Mouse (Mus musculus) intestine, embryonic 16.5 days (tissue): ENCODE results near the gene Slc34a2. TPM values are rescaled to one million over a fixed set of nuclear protein-coding genes. Genes with fewer than 3 reads are reported as not detected.
A peak's percentile ranks its signal among the peaks of the same experiment; 100 is the strongest.

ENCODE experiments used
- ATAC-seq: fragments of 200-750 bp; cut with Nextera tagmentation; 2 replicates; pipeline ENCODE4 v1.8.0; 2017; ENCODE audit warnings: moderate TSS enrichment, moderate library complexity
- H3K27ac ChIP-seq: fragments of 300-500 bp; sonication (generic); 2 replicates; pipeline ENCODE4 v1.5.1; 2014; ENCODE audit warnings: mild to moderate bottlenecking, low read length
- H3K27me3 ChIP-seq: fragments of 300-500 bp; sonication (generic); replicated peaks from 2 replicates; pipeline ENCODE4 v1.6.1; 2014; ENCODE audit warnings: low read length, control low read depth, mixed read lengths; ENCODE audit not compliant: control insufficient read depth, insufficient read depth
- H3K36me3 ChIP-seq: fragments of 300-500 bp; sonication (generic); 2 replicates; pipeline ENCODE4 v1.6.1; 2014; ENCODE audit warnings: low read length, control low read depth; ENCODE audit not compliant: control insufficient read depth, insufficient read depth
- H3K4me1 ChIP-seq: fragments of 300-500 bp; sonication (generic); 2 replicates; pipeline ENCODE4 v1.6.1; 2014; ENCODE audit warnings: low read length, control low read depth, mixed read lengths; ENCODE audit not compliant: control insufficient read depth, insufficient read depth
- H3K4me2 ChIP-seq: fragments of 300-500 bp; sonication (generic); 2 replicates; pipeline ENCODE4 v1.6.1; 2014; ENCODE audit warnings: low read depth, low read length, control low read depth
- H3K4me3 ChIP-seq: fragments of 300-500 bp; sonication (generic); 2 replicates; pipeline ENCODE4 v1.5.1; 2014; ENCODE audit warnings: mild to moderate bottlenecking, low read length
- H3K9ac ChIP-seq: fragments of 300-500 bp; sonication (generic); 2 replicates; pipeline ENCODE4 v1.6.1; 2014; ENCODE audit warnings: low read depth, low read length
- H3K9me3 ChIP-seq: fragments of 300-500 bp; sonication (generic); 2 replicates; pipeline ENCODE4 v1.6.1; 2016; ENCODE audit warnings: low read length, control low read depth; ENCODE audit not compliant: control insufficient read depth
- WGBS: fragments of 180-500 bp; shearing (Covaris S2); extraction: QIAGEN DNeasy Blood & Tissue Kit; methylation state at CpG from one replicate; pipeline ENCODE4 v1.1.7; 2014; 5-methylcytosine and 5-hydroxymethylcytosine counted together
- polyA plus RNA-seq: library from polyadenylated mRNA; unstranded; fragments of >200 nt; fragmentation: Nextera tagmentation; extraction: Ambion mirVana; gene quantifications from 2 replicates; pipeline ENCODE4 v1.2.1, GENCODE M21; 2015

Gene Slc34a2
- polyA plus RNA-seq, 1 experiment from 2014 or later = 29.5 TPM

DNA sequence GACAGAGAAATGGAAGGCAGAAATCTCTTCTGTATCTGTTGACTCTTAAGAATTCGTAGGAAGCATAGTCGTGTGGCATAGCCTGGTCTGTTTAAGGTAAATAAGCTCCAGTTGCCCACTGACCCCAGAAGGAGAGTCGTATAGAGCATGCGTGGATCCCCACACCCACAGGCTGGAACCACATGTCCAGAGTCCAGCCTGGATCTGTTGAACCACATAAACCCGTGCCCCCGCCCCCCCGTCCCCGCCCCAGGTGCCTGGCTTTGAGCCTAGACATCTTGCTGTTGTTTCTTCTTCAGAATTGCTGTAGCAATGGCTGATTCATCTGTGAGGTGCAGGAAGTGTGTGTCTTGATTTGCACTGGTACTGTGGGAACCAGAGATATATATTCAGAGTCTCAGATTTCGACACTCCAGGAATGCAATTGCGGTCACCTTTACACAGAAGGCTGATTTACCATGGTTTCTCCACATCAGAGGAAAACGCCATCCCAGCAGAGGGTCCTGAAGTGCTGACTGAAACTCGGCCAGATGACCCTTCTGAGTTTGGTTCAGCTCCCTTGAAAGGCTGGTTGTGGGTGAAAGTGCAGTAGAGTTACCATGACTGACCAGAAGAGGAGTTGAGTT, 64.1 kb downstream of the Slc34a2 start:
- peak overlapping the region; percentile 43 for H3K27ac ChIP-seq
- no peaks in the 10 kb centered on the region for H3K27me3 ChIP-seq
- H3K9me3 ChIP-seq = no peaks in the 10 kb centered on the region
- H3K9ac ChIP-seq = no peak overlapping the region
- 65% methylated on average over 12 of the region's 12 CpGs for WGBS
- H3K4me2 ChIP-seq = no peak overlapping the region
- H3K4me1 ChIP-seq = peaks cover 12% of the 10 kb centered on the region
- peak; percentile 49 for ATAC-seq
- no peaks in the 10 kb centered on the region for H3K36me3 ChIP-seq
- H3K4me3 ChIP-seq = no peak overlapping the region

DNA sequence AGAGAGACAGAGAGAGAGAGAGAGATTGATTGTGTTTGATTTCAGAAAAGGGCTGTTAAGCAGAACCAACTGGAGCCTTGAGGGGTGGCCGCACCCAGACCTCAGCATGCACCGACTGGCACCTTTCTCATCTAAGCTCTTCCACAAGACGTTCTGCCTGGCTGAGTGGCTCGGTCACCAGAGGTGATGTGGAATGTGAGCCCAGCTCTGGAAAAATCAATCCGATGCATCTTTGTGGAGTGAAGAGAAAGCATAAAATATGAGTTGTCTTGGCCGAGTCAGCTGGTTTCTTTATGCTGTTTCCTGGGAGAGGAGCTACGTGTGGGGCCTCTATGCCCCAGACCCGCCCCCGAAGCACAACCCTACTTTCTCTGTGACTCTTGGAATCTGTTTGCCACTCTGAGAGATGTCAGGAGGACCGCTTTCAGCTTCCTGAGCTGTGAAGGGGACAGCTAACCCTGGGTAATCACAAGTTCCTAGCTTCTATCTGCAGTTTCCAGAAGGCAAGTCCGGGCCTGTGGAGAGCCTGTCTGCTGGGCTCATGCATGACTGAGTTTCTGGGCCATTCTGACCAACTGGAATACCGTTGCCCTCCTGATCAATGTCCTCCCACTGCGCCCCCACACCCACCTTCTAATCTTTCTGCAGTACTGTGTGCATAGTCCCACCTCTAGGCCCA, 66.4 kb downstream of the Slc34a2 start:
- H3K36me3 ChIP-seq = no peaks in the 10 kb centered on the region
- no peak overlapping the region for H3K4me3 ChIP-seq
- H3K9me3 ChIP-seq = no peaks in the 10 kb centered on the region
- H3K4me2 ChIP-seq = peak overlapping the region; percentile 21
- H3K27me3 ChIP-seq = no peaks in the 10 kb centered on the region
- H3K4me1 ChIP-seq = peaks cover 12% of the 10 kb centered on the region
- 64% methylated on average over 13 of the region's 13 CpGs for WGBS
- H3K27ac ChIP-seq = peak overlapping the region; percentile 52
- H3K9ac ChIP-seq = peak overlapping the region; percentile 36; the same call in 1 of the 2 replicates
- ATAC-seq = peak; percentile 41

DNA sequence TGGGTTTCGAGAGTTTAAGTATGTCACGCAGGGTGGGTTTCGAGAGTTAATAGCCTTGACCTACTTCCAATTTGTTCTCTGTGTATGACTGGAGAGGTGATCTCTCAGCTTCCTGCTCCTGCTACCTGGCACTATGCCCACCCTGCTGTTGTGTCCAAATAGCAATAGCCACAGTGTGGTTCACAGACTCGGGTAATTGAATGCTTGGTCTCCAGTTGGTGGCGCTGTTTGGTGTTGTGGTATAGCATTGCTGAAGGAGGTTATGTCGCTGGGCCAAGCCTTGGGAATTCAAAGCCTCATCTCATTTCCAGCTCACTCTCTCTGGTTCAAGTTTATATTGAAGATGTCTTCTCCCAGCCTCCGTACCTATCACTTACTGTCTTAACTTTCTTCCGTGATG, 67.8 kb downstream of the Slc34a2 start:
- Histone ChIP-seq H3K4me1 (peaks cover 12% of the 10 kb centered on the region), H3K9ac (no peak overlapping the region), H3K27me3 (no peaks in the 10 kb centered on the region), H3K9me3 (no peaks in the 10 kb centered on the region), H3K4me3 (no peak overlapping the region), H3K36me3 (no peaks in the 10 kb centered on the region), H3K4me2 (no peak overlapping the region), H3K27ac (no peak overlapping the region)
- WGBS = 76% methylated on average over 8 of the region's 8 CpGs
- ATAC-seq = no peak

DNA sequence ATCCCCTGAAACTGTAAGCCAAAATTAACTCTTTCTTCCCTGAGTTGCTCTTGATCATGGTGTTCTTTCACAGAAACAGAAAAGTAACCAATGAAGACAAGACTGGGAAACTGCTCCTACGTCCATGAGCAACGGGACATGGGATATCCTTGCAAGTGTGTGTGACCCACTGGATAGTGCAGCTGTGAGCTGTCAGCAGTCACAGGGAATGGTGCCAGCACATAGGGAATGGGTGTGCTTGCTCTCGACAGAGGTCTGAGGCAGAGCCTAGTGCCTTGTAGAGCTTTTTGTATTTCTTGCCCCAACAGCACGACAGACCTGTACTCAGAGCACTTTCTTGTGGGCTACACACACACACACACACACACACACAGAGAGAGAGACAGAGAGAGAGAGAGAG, 68.2 kb downstream of the Slc34a2 start:
- WGBS = 71% methylated on average over 4 of the region's 4 CpGs
- no peak overlapping the region for H3K27ac ChIP-seq
- H3K9me3 ChIP-seq = no peaks in the 10 kb centered on the region
- no peak overlapping the region for H3K4me3 ChIP-seq
- no peak overlapping the region for H3K4me2 ChIP-seq
- ATAC-seq = no peak
- H3K36me3 ChIP-seq = no peaks in the 10 kb centered on the region
- peaks cover 12% of the 10 kb centered on the region for H3K4me1 ChIP-seq
- H3K27me3 ChIP-seq = no peaks in the 10 kb centered on the region
- H3K9ac ChIP-seq = no peak overlapping the region

DNA sequence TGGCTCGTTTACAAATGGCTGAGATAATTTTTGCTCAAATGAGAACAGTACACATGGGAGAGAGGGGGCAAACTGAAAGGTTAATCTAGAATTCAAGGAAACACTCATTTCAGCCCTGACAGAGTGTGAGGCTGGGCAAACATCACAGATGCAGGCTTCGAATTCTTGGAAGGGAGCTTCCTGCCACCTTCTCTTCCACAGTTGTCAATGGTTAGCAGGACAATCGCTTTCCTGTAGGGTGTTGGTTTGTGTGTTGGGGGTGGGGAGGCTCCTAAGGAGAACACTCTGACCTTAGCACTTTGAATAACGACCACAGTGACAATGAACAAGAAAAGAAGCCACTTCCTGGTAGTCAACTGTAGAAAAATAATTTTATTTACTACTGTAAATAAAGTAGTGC, 68.8 kb downstream of the Slc34a2 start:
- ATAC-seq = no peak
- WGBS = 41% methylated on average over 4 of the region's 4 CpGs

DNA sequence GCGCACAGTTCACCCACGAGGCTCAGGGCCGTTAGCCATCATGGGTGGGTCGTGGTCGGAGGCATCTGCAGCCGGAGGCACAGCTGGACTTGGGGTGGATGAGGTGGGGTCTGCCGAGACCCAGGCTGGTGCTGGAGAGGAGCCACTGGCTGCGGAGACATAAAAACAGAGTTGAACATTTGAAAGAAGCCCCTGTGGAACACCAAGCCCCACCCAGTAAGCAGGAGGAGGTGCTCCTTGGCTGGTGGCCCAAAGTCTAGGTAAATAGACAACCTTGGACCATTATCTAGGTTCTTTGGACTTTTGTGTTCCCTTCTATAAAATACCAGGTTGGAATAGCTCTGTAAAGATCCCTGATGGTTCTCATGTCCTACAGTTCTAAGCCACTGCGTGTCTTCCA, 70.1 kb downstream of the Slc34a2 start:
- Histone ChIP-seq H3K9ac (no peak overlapping the region), H3K27me3 (no peaks in the 10 kb centered on the region), H3K4me2 (no peak overlapping the region), H3K36me3 (peaks cover 3% of the 10 kb centered on the region; the same call in 1 of the 2 replicates), H3K9me3 (0 out of 2 replicates have a peak, but pooled peaks cover 2% of the 10 kb centered on the region), H3K4me1 (peaks cover 8% of the 10 kb centered on the region), H3K4me3 (no peak overlapping the region), H3K27ac (peak overlapping the region; percentile 34; the same call in 1 of the 2 replicates)
- no peak for ATAC-seq
- 76% methylated on average over 9 of the region's 9 CpGs for WGBS

More for the DNA sequence above, 68.8 kb downstream of the Slc34a2 start:
- no peak overlapping the region for H3K4me3 ChIP-seq
- no peaks in the 10 kb centered on the region for H3K9me3 ChIP-seq
- H3K27me3 ChIP-seq = no peaks in the 10 kb centered on the region
- H3K27ac ChIP-seq = no peak overlapping the region
- peaks cover 12% of the 10 kb centered on the region for H3K4me1 ChIP-seq
- no peak overlapping the region for H3K9ac ChIP-seq
- no peaks in the 10 kb centered on the region for H3K36me3 ChIP-seq
- H3K4me2 ChIP-seq = no peak overlapping the region

DNA sequence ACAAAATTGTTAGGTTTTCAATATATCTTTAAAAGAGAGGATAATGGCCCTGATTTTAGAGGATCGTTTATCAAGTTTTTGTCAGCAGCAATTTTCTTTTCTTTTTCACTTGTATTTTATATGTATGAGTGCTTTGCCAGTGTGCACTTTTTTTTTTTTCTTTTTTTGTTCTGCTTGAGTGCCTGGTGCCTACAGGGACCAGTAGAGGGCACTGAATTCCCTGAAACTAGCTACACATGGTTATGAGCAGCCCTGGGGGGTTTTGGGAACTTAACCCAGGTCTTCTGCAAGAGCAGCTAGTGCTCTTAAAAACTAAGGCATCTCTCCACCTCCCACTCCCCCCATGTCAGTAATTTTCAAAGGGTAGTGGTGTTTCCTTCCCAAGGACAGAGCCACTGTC, 70.8 kb downstream of the Slc34a2 start:
- Histone ChIP-seq H3K4me2 (no peak overlapping the region), H3K36me3 (peaks cover 7% of the 10 kb centered on the region; the same call in 1 of the 2 replicates), H3K9ac (no peak overlapping the region), H3K4me1 (peaks cover 8% of the 10 kb centered on the region), H3K27me3 (no peaks in the 10 kb centered on the region), H3K27ac (peak overlapping the region; percentile 45; the same call in 1 of the 2 replicates), H3K9me3 (0 out of 2 replicates have a peak, but pooled peaks cover 4% of the 10 kb centered on the region), H3K4me3 (no peak overlapping the region)
- no peak for ATAC-seq
- whole genome bisulfite sequencing = 89% methylated on average over 1 of the region's 1 CpGs

DNA sequence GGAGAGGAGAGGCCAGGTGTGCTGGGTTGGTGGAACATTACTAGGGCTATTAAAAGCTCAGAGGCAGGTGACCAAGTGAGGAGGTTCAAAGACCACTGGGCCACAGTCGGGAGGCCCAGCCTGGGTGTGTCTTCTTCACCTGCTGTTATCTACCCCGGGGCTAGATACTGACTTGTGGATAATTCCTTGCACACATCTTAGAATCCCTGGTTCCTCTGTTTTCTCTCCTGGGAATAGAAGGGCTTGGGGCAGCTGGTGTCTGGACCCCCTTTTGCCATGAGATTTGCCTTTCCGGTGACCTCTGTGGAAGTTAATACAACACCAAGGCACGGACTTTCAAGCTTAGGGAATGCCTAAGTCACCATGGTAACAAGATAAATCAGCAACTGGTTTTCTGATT, 72.3 kb downstream of the Slc34a2 start:
- 50% methylated on average over 4 of the region's 4 CpGs for WGBS
- peak; percentile 91 for ATAC-seq

DNA sequence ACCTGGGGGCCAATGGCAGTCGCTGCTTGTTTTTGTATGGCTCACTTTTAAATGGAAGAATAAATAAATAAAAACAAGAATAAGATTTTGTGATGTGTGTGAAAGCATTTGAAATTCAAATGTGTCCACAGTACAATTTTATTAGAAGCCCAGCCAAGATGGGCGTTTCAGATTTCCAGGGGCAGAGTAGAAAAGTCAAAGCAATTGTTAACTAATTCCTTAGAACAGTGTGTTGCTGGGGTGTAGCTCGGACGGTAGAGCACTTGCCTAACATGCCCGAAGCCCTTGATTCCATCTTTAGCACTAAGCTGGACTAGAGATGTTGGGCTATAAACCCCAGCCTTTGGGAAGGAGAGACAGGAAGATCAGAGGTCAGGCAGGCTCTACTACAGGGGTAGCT, 73.2 kb downstream of the Slc34a2 start:
- 0 out of 2 replicates have a peak, but pooled peaks cover 4% of the 10 kb centered on the region for H3K9me3 ChIP-seq
- no peak for ATAC-seq
- H3K36me3 ChIP-seq = peaks cover 7% of the 10 kb centered on the region; the same call in 1 of the 2 replicates
- H3K27ac ChIP-seq = peak overlapping the region; percentile 83
- no peak overlapping the region for H3K4me3 ChIP-seq
- H3K4me2 ChIP-seq = no peak overlapping the region
- no peaks in the 10 kb centered on the region; the same call in 1 of the 2 replicates for H3K4me1 ChIP-seq
- H3K9ac ChIP-seq = no peak overlapping the region
- H3K27me3 ChIP-seq = no peaks in the 10 kb centered on the region
- WGBS = 66% methylated on average over 5 of the region's 5 CpGs

More for the DNA sequence above, 72.3 kb downstream of the Slc34a2 start:
- Histone ChIP-seq H3K36me3 (peaks cover 7% of the 10 kb centered on the region; the same call in 1 of the 2 replicates), H3K9me3 (0 out of 2 replicates have a peak, but pooled peaks cover 4% of the 10 kb centered on the region), H3K4me1 (no peaks in the 10 kb centered on the region; the same call in 1 of the 2 replicates), H3K27me3 (no peaks in the 10 kb centered on the region), H3K27ac (peak overlapping the region; percentile 83), H3K4me3 (no peak overlapping the region), H3K4me2 (0 out of 2 replicates have a peak overlapping the region, but pooled peaks have one; percentile 14), H3K9ac (0 out of 2 replicates have a peak overlapping the region, but pooled peaks have one; percentile 41)
